10 mouse cellular contexts compared by ENCODE assay signal in genomic region chr12:3732623-3733265, GRCm38 (mm10).
DNase-seq lines count a peak whose midpoint lies in the region; ATAC-seq and TF ChIP-seq lines count a peak whose summit lies in the region.
"Had no signal": no experiment of that assay in that cellular context is flagged by ENCODE, and none has a peak within 500 bp of the region (broad histone marks: within the 10 kb centered on the region; RNA-seq: fewer than 3 reads in every experiment).

No protein-coding gene starts in this region.

- H3K27ac ChIP-seq in heart, embryonic 10.5 days, result no peak overlapping the region
- 0 out of 2 replicates have a peak overlapping the region, but pooled peaks have one; percentile 11 for H3K27ac ChIP-seq in stomach, embryonic 14.5 days (ENCODE audit: low read length)
- H3K27ac ChIP-seq in stomach, postnatal 0 days (replicated peaks), result no peak overlapping the region
- H3K27ac ChIP-seq in hindbrain, postnatal 0 days, result no peak overlapping the region
- H3K27ac ChIP-seq: embryonic facial prominence, embryonic 15.5 days had no signal

- H3K9ac ChIP-seq in stomach, embryonic 14.5 days (replicated peaks; ENCODE audit: low read depth, low read length), result no peak overlapping the region
- no peak overlapping the region; the same call in 1 of the 2 replicates for H3K9ac ChIP-seq in stomach, postnatal 0 days (ENCODE audit: low read length)
- no peak overlapping the region for H3K9ac ChIP-seq in hindbrain, postnatal 0 days (replicated peaks; ENCODE audit: low read length)
- H3K9ac ChIP-seq: embryonic facial prominence, embryonic 15.5 days had no signal

- TF ChIP-seq EP300 in stomach, postnatal 0 days (optimal IDR thresholded peaks at IDR 0.05), result no peak

- no peak for ATAC-seq in stomach, embryonic 14.5 days (ENCODE audit: insufficient number of reproducible peaks, insufficient read depth, low FRiP score, low read depth)
- no peak for ATAC-seq in stomach, postnatal 0 days (ENCODE audit: low FRiP score, low TSS enrichment)
- ATAC-seq in hindbrain, postnatal 0 days, result peak; percentile 83
- ATAC-seq in erythroblast, adult 5-6 weeks (replicated peaks; ENCODE audit: low FRiP score, poor library complexity, severe bottlenecking), result no peak

- H3K4me1 ChIP-seq in heart, embryonic 10.5 days, result peaks cover 12% of the 10 kb centered on the region; the same call in 1 of the 2 replicates
- H3K4me1 ChIP-seq in stomach, embryonic 14.5 days (ENCODE audit: control insufficient read depth, insufficient read depth, low read length), result no peaks in the 10 kb centered on the region
- no peaks in the 10 kb centered on the region for H3K4me1 ChIP-seq in stomach, postnatal 0 days (replicated peaks; ENCODE audit: control insufficient read depth, insufficient read depth)
- H3K4me1 ChIP-seq in hindbrain, postnatal 0 days (ENCODE audit: insufficient read depth, low read length), result 0 out of 2 replicates have a peak, but pooled peaks cover 4% of the 10 kb centered on the region
- H3K4me1 ChIP-seq: embryonic facial prominence, embryonic 15.5 days had no signal

- 0 out of 2 replicates have a peak, but pooled peaks cover 3% of the 10 kb centered on the region for H3K36me3 ChIP-seq in heart, embryonic 10.5 days
- no peaks in the 10 kb centered on the region; the same call in 1 of the 2 replicates for H3K36me3 ChIP-seq in stomach, embryonic 14.5 days (ENCODE audit: control insufficient read depth, insufficient read depth, low read length)
- H3K36me3 ChIP-seq in stomach, postnatal 0 days (ENCODE audit: control insufficient read depth, insufficient read depth, low read length), result no peaks in the 10 kb centered on the region
- no peaks in the 10 kb centered on the region for H3K36me3 ChIP-seq in hindbrain, postnatal 0 days (ENCODE audit: insufficient read depth, low read length)

- H3K4me3 ChIP-seq in heart, embryonic 10.5 days, result no peak overlapping the region
- H3K4me3 ChIP-seq in stomach, embryonic 14.5 days (ENCODE audit: low read depth, low read length), result no peak overlapping the region
- H3K4me3 ChIP-seq in stomach, postnatal 0 days (ENCODE audit: low read depth, low read length), result no peak overlapping the region
- no peak overlapping the region for H3K4me3 ChIP-seq in hindbrain, postnatal 0 days (ENCODE audit: low read length)
- H3K4me3 ChIP-seq: embryonic facial prominence, embryonic 15.5 days had no signal

- peak; percentile 92 for DNase-seq in heart, adult 11 months
- DNase-seq in heart, embryonic 10.5 days (ENCODE audit: low spot score), result no peak
- no peak for DNase-seq in stomach, postnatal 0 days (ENCODE audit: low spot score)
- peak; percentile 81 for DNase-seq in hindbrain, postnatal 0 days (ENCODE audit: low spot score)
- peak; percentile 11 for DNase-seq in right cerebral cortex, postnatal 25 days
- DNase-seq in gastrocnemius, postnatal 25 days, result no peak

- no peaks in the 10 kb centered on the region for H3K27me3 ChIP-seq in heart, embryonic 10.5 days (ENCODE audit: insufficient read depth, poor library complexity, severe bottlenecking)
- no peaks in the 10 kb centered on the region for H3K27me3 ChIP-seq in stomach, embryonic 14.5 days (ENCODE audit: control insufficient read depth, insufficient read depth, low read length)
- H3K27me3 ChIP-seq in stomach, postnatal 0 days (ENCODE audit: control insufficient read depth, insufficient read depth, low read length), result no peaks in the 10 kb centered on the region
- no peaks in the 10 kb centered on the region for H3K27me3 ChIP-seq in hindbrain, postnatal 0 days (ENCODE audit: insufficient read depth, low read length)
- H3K27me3 ChIP-seq: CH12.LX; embryonic facial prominence, embryonic 15.5 days had no signal

- WGBS in heart, embryonic 10.5 days, result 69% methylated on average over 11 of the region's 11 CpGs
- 66% methylated on average over 11 of the region's 11 CpGs for WGBS in stomach, embryonic 14.5 days
- WGBS in stomach, postnatal 0 days, result 65% methylated on average over 11 of the region's 11 CpGs
- WGBS in hindbrain, postnatal 0 days, result 36% methylated on average over 11 of the region's 11 CpGs

- H3K4me2 ChIP-seq in stomach, embryonic 14.5 days (replicated peaks; ENCODE audit: low read depth, low read length), result no peak overlapping the region
- no peak overlapping the region for H3K4me2 ChIP-seq in stomach, postnatal 0 days (replicated peaks; ENCODE audit: low read depth)
- H3K4me2 ChIP-seq in hindbrain, postnatal 0 days (ENCODE audit: low read depth, low read length), result no peak overlapping the region
- H3K4me2 ChIP-seq: embryonic facial prominence, embryonic 15.5 days had no signal

- H3K9me3 ChIP-seq in heart, embryonic 10.5 days, result no peaks in the 10 kb centered on the region
- no peaks in the 10 kb centered on the region for H3K9me3 ChIP-seq in stomach, embryonic 14.5 days (ENCODE audit: control insufficient read depth, low read depth, low read length)
- no peaks in the 10 kb centered on the region for H3K9me3 ChIP-seq in stomach, postnatal 0 days (ENCODE audit: control insufficient read depth, low read length)
- no peaks in the 10 kb centered on the region for H3K9me3 ChIP-seq in hindbrain, postnatal 0 days (ENCODE audit: low read length)
- H3K9me3 ChIP-seq: embryonic facial prominence, embryonic 15.5 days had no signal

- TF ChIP-seq CTCF in stomach, postnatal 0 days (IDR thresholded peaks at IDR 0.05; ENCODE audit: low read depth), result no peak
- no peak for TF ChIP-seq CTCF in hindbrain, postnatal 0 days (IDR thresholded peaks at IDR 0.05; ENCODE audit: low read depth)

Comparison
In these comparisons a context has a peak if more than half of its experiments do, and no peak if none do; other contexts are left out.
1. DNase-seq: peak in heart, adult 11 months (single experiment), hindbrain, postnatal 0 days (single experiment) and right cerebral cortex, postnatal 25 days (single experiment); none in heart, embryonic 10.5 days (single experiment), stomach, postnatal 0 days (single experiment) and gastrocnemius, postnatal 25 days (single experiment).